Mouse (Mus musculus) embryo, embryonic 10.5 days (tissue): ENCODE data around the gene Slc27a1.
A peak's percentile ranks its signal among the peaks of the same experiment; 100 is the strongest.

Experiments used
- DNase-seq: peaks from one replicate; pipeline ENCODE4 v3.0.0-alpha.2; 2015; ENCODE audit warnings: low spot score

The Slc27a1 gene

DNA sequence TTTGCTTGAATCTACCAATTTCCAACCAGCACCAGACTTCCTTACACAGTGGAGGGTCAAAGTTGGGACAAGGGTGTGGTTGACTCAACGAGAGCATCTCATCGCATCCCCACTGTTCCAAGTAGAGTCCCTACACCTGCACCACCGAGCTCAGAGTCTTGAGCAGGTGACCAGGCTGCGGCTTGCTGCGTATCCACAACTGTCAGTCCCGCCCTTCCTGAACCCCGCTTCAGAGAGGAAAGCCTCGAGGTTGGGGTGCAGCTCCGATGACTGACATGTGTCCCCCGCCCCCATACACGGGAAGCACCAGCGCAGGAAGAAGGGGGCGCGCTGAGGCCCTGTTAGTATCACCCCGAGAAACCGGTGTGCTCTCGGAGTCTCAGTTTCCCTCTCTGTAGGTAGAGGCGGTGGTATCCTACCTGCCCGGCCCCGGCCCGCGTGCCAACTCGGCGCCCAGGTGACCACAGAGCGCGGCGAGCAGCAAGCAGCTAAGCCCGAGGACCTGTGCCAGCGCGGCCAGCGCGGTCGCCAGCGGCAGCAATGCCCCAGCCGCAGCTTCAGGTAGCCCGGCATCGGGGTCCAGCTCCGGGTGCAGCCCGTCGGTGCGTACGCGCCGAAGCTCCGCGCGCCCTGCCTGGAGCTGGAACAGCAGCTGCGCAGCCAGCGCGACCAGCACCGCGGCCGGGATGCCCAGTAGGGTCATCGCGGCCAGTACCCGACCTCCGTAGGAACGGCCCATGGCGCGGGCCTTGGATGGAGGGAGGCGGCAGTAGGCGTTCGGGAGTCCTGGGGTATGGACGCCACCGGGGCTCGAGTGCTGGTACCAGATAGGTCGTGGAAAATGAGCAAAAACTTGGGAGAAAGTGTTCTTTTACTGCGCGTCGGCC is 10.4 kb upstream of the Slc27a1 start, which contains the start of gene Tmem221:
Tmem221 (minus strand) TSS at position 801 of the 887 bp plus-strand sequence.
- DNase-seq, result no peak

DNA sequence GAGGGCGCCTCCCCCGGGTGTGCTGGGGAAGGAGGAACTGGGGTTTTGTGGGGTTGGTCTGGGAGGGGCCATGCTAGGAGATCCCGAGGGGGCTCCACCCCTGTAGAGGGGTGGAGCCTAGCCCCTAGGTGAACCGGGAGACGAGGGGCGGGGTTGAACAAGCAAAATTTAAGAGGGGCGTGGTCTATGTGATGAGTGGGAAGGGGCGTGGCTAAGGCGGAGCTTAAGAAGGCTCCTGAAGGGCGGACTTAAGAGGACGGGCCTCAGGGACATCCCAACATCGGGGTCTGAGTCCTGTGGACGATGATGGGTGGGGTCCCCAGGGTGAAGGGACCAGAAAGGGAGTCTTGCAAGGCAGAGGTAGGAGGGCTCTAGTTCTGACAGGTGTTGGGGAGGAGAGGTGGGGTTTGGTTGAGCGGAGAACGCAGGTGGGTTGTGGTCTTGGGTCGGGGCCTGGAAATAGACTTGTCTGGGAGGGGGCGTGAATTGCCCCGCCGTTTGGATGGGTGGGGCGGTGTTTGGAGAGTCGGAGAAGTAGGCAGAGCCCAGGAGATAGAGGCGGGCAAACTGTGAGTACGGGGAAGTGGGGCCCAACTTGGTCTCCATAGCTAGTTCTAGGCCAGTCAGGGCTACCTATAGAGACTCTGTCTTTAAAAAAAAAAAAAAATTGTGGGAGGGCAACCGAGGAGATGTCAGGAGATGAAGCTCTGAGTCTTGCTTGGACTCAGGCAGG is 9.6 kb upstream of the Slc27a1 start:
- peak; percentile 88 for DNase-seq

DNA sequence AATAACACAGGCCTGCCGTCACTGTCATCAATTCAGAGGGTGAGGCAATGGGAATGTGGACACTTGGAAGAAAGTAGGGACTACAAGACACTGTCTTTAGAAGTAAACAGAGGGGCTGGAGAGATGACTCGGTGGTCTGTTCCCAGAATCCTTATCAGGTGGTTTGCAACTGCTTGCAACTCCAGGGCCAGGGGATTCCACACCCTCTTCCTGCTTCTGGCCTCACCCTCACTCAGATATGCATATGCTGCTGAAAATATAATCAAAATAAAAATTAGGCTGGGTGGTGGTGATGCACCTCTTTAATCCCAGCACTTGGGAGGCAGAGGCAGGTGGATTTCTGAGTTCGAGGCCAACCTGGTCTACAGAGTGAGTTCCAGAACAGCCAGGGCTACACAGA is 8.6 kb upstream of the Slc27a1 start:
- DNase-seq, result no peak

DNA sequence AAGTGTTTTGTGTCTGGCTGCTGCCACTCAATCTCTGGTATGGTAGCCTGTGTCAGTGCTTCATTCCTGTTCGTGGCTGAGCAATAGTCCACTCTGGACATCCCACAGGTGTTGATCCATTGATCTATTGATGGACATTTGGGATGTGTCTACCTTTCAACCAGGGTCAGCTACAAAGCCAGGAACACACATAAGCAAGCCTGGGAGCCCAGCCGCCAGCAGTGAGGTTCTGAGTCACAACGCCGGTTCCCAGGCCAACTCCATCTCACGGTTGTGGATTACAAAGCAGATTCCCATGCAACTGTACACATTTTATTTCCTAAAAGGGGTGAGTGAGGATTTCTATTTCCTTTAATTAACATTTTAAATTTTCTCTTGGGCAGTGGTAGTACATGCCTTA is 7.9 kb upstream of the Slc27a1 start:
- no peak for DNase-seq

DNA sequence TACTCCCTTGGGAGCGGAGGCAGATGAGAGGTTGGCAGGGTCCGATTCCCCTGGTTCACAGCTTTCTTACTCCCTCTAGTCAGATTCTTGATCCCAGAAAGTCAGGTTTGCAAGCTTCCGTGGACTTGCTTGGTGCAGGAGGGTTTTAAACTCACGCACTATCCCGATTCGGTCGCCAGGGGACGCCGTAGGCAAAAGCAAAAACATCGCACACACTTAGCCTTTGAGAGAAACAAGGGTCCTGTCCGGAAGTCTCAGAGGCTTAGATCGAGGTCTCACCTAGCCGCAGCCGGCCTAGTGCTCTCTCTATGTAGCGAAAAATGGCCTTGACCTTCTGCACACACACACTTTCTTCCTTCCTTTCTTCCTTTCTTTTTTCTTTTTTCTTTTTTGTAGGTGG is 7.3 kb upstream of the Slc27a1 start:
- DNase-seq, result peak; percentile 90

DNA sequence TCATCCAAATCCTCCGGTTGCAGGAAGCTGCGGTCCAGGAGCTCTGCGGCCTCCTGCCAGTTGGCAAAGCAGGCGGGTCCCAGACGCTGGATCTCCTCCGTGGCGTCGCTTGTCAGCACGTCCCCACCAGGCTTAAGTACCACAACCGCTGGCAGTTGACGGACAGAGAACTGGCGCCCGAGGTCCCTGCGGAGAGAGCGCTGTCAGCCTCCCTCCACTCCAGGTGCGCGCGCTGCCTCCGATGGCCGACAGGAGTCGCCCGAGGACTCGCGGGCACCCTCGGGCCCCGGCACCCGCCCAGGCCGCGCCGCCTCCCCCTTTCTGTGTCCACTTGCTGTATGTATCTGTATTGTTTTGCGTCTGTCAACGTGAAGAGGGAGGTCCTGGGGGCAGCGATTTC is 5.9 kb upstream of the Slc27a1 start:
- DNase-seq, result peak; percentile 59

DNA sequence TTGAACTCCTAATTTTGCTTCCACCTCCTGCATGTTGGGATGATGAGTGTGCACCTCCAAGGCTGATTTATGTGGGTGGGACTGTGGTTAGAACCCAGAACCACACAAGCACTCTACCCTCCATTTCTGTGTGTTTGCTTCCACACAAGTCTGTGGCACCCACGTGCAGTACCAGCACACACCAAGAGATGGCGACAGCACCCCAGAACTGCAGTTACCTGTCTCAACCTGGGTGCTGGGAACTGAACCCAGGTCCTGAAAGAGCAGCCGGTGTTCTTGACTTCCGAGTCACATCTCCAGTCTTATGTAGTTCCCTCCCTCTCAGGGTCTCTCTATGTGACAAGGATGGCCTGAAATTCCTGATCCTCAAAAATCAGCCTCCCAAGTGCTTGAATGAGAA is 4.7 kb upstream of the Slc27a1 start:
- DNase-seq, result no peak

DNA sequence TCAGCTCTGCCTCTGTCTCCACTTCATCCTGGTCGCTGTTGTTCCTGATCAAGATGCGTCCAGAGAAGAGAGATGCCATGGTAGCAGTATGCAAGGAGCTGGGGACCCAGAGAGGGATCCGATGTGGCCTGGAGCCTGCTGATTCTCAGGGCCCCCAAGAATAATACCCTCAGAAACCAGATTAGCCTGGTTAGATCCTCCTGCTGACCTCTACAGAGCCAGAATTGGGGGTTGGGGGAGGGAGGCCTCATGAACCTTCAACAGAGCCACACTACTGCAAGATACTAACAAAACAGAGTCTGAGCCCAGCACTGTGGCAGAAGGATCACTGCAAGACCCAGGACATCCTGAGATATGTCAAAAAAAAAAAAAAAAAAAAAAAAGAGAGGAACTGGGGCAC is 2.2 kb upstream of the Slc27a1 start, which contains the start of gene Nxnl1:
Nxnl1 (minus strand) TSS at position 101 of the 400 bp plus-strand sequence.
- DNase-seq, result no peak

DNA sequence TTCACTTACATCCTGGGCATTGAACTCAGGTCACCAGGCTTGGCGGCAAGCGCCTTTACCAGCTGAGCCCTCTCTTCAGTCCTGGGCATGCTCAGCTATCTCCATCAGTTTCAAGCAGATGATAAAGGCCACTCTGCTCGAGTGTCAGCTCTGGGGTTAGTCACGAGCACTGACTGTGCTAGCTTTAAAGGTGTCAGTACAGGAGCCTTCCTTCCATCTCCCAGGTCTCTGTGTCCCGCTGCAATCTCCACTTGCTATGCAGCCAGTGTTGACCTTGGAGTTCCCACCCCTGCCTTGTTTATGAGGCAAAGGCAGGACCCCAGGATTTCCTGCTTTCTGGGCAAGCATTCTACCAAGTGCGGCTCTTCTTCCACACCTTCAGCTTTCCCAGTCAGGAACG is 1.1 kb upstream of the Slc27a1 start:
- DNase-seq, result no peak

DNA sequence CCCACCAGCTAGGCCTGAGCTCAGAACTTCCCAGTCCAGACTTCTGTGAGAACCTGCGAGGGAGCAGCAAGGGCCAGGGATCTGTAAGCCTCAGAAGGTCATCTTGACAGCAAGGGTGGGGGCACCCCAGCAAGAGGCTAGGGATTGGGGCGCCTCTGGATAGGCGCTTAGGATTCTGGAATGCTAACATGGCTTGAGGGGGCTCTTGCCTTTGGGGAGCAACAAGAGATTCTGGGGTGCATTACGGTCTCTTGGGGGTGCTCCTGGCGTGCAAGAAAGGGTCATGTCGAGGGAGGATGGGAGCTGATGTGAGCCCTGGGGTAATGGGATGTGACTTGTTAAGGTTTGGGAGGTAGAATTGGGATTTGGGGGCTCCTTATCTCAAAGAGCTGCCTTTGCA is 259 bp downstream of the Slc27a1 start:
- no peak for DNase-seq

DNA sequence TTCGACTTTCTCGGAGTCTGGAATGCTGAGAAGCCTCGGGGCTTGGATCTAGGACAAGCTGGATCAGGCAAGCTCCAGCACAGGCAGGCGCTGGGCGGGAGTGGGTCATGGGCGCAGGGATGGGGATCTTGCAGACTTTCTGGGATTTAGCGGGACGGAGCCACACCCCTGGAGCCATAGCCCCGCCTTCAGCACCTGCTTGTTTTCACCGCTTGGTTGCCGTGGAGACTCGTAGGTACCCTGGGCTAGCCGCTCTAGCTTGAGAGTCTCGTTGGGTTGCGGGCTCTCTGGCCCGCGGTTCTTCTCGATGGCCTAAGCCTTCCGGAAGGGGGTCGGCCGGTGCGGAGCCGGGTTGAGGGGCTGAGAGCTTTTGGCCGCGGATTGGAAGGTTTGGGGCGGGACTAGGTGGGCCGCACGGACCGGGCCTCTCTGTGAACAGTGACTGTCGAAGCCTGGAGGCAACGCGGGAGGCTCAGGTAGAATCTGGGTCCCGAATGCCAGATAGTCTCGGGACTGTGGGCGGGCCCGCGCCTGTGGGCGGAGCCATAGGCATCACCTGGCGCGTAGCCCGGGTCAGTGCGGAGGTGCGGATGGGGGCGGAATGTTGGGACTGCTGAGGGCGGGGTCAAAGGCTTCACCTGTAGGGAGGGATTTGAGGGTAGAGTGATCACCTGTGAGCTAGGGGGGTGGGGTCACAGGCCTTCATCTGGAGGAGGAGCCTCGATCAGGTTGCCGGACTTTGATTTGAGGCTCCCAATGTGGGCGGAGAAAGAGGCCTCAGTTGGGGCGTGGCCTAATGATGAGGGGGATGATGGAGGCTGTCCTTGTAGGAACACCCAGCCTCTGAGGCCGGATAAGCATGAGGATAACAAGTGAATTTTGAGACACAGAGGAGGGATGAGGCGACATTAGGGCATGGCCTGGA is 946 bp downstream of the Slc27a1 start:
- DNase-seq, result peak; percentile 96

DNA sequence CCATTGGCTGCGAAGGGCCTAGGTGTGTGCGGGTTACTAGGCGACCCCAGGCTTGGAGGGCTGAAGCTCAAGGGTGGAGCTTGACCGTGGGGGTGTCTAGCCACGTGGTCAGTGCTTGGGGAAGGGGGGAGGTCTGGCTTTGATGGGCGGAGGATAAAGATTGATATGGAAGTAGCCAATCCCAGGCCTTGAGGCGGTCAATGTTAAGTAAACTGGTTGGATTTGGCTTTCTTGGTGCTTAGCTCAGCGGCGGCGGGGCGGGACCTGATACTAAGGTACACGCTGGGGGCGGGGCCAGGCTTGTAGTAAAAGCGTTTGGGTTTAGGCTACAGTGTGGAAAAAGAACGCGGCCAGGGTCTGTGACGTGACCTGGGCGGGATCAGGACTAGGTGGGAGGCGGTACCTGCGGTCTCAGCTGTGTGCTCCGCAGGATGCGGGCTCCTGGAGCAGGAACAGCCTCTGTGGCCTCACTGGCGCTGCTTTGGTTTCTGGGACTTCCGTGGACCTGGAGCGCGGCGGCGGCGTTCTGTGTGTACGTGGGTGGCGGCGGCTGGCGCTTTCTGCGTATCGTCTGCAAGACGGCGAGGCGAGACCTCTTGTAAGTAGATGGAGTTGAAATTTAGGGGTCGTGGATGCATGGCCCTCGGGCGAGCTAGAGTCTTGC is 1.7 kb downstream of the Slc27a1 start:
- peak; percentile 95 for DNase-seq

DNA sequence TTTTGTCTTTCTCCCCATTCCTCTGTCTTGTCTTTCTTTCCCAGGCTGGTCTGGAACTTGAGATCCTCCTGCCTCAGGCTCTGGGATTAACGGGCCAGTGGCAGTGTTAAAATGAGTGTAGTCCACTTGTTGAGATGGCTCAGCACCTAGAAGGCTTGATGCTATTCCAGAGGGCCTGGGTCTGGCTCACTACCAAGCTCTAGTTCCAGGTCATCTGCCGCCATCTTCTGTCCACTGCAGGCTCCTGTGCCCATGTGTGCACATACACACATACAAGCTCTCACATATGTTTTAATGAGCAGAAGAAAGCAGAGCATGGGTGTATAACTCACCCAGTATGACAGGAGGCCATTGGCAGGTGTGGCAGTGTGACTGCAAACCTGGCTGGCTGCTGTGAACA is 3.4 kb downstream of the Slc27a1 start:
- no peak for DNase-seq

DNA sequence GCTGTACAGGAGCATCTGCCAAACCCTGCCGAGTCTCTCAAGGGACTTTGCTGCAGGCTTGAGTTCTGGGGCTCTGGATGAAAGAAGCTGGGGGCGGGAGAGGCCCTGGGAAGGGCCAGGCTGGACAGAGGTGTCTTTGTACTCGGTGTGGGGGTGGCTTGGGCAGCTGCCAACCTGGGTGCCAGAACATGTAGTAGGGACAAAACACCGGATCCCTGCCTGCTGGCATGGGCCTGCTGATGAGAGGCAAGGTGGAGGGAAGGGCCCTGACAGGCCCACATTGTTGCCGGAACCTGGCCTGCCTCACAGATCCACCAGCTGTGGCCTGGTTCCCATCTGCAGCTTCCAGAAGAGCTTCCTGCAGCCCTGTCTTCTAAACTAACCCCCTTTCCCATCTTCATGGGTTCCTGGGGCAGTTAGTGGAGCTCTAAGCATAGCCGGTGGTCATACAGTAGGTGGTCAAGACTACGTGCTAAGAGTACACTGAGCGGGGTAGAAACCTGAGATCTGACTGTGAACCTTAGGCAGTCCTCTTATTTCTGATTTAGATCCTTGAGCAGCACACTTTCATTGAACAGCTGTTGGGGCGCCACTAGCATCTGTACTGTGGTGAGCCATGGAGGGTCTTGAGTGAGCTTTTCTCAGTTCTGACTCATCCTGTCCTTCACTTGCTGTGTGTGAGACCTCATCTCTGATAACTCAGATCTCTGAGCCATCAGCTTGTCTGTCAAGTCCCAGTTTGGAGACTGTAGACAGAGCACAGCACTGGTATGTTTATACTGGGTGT is 4.4 kb downstream of the Slc27a1 start:
- DNase-seq, result no peak

DNA sequence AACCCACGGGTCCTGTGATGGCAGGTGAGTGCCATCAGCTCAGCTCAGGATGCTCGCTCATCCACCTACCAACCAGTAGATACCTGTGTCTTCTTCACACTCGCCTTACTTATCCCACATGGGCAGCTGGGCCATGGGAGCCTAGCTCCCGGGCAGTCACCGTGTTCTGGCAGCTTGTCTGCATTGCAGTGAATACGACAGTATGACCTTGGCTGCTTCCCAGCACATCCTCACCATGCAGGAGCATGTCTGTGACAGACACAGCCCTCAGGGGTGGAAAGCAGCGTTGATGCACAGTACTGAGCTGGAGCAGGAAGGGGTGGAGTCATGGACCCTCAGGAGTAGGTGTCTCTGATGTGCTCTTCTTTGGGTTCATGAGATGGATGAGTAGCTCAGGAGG is 5.7 kb downstream of the Slc27a1 start:
- DNase-seq, result no peak

DNA sequence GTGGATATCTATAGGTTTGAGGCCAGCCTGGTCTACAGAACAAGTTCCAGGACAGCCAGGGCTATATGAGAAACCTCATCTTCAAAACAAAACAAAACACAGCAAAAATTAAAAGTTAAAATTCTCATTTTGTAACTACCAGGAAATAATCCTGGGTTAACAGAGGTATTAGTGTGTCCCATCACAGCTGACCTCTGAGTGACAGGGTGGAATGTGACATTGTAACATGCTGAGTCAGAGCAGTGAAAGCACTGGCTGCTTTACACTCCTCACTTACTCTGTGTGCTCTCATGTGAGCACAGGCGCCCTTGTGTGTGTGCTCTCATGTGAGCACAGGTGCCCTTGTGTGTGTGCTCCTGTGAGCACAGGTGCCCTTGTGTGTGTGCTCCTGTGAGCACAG is 6.3 kb downstream of the Slc27a1 start:
- DNase-seq, result no peak

DNA sequence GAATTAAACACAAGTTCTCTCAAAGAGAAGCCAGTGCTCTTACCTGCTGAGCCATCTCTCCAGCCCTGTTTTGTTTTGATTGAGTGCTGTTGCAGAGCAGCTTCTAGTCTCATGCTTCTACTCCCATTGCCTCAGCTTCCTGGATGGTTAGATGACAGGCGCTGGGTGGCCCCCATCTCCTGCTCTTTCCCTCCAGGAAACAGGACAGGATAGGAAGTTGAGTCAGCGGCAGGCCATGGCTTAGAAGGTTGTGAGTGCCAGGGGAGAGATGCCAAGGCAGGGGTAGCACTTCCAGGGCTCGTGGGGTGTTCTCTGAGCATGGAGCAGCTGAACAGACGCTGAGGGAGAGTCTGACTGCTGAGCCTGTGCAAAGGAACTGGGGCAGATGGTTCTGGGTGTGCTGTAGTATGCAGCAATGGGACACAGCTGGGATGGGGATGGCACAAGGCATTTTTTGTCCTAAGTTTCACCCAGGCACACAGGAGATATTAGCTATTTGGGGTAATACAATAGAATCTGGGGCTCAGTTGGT is 9.2 kb downstream of the Slc27a1 start:
- no peak for DNase-seq

DNA sequence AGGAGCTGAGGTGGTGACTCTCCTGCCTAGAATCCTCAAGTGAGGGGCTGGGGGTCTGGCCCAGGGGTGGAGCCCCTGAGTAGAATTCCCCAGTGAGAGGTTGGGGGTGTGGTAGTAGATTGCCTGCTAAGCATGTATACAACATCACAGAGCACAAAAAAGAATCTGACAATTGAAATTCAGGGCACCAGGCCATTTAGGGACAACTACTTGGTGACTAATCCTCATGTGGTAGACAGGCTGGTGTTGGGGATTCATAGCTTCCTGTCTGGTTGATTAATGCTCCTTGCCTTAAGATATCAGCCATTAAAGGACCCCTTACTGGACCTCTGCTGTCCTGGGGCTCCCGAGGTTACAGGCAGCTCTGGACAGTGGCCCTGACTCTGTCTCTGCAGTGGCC is 10.3 kb downstream of the Slc27a1 start:
- DNase-seq, result no peak

DNA sequence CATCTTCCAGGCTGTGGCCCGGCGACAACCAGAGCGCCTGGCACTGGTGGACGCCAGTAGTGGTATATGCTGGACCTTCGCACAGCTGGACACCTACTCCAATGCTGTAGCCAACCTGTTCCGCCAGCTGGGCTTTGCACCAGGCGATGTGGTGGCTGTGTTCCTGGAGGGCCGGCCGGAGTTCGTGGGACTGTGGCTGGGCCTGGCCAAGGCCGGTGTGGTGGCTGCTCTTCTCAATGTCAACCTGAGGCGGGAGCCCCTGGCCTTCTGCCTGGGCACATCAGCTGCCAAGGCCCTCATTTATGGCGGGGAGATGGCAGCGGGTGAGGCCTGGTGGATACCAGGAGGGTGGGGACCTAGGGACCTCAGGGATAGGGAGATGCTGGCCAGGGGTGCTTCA is 10.8 kb downstream of the Slc27a1 start:
- DNase-seq, result no peak

DNA sequence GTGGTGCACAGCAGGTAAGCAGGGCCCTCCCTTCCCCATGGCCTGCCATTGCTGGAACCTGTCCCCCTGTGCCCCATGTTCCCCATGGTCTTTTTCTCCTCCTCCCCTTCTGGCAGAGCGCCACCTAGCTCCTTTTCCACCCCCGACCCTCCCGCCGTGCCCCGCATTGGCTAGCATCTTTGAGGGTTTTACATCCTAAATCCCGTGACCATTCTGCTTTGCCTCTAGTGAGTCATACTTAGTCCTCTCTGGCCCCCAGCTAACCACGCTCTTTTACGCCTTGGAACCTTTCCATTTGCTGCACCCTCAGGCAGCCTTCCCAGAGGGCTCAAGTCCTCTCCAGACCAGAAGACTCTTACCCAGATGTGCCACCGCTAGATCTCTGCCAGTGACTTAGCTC is 11.5 kb downstream of the Slc27a1 start:
- DNase-seq, result no peak

DNA sequence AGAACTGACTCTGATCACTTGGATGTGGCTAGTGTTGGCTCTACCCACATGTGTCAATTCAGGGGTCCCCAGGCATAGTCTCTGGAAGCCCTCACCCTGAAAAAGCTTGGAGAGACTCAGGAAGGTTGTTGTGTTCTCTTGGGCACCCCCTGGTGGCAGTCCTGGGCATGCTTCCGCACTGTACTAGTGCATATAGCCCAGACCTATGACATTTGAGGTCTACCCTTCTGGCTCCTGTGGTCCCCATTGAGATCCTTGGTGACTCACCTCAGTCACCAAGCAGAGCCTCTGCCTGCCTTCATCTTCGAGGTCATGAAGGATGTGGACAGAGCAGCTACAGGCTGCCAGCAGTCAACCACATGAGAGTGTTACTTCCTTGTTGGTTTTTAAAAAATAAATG is 18.2 kb downstream of the Slc27a1 start:
- peak; percentile 67 for DNase-seq
